Mouse (Mus musculus): ENCODE measurements around the gene Kat7. TPM values are rescaled to one million over a fixed set of nuclear protein-coding genes. Genes with fewer than 3 reads are reported as not detected.

Kat7 gene
- polyA plus RNA-seq, 1 experiment from 2014 or later = 25.0 TPM

- H3K4me1 ChIP-seq (replicated peaks; ENCODE audit: control insufficient read depth, insufficient read depth) = no peaks in the 10 kb centered on the region; the same call in 1 of the 2 replicates
- no peak overlapping the region for H3K27ac ChIP-seq (replicated peaks)
- WGBS = 67% methylated on average over 12 of the region's 12 CpGs
- H3K4me3 ChIP-seq (ENCODE audit: low read depth, low read length) = no peak overlapping the region
- no peak overlapping the region for H3K9ac ChIP-seq (ENCODE audit: low read length)
- DNase-seq (ENCODE audit: low spot score) (no peak), ATAC-seq (ENCODE audit: low FRiP score, low TSS enrichment) (no peak)
- no peaks in the 10 kb centered on the region for H3K36me3 ChIP-seq (ENCODE audit: control insufficient read depth, insufficient read depth, low read length)
- no peaks in the 10 kb centered on the region for H3K9me3 ChIP-seq (ENCODE audit: control insufficient read depth, low read length)
- H3K4me2 ChIP-seq (replicated peaks; ENCODE audit: low read depth) = no peak overlapping the region
- no peaks in the 10 kb centered on the region for H3K27me3 ChIP-seq (ENCODE audit: control insufficient read depth, insufficient read depth, low read length)
- TF ChIP-seq EP300 (optimal IDR thresholded peaks at IDR 0.05) = no peak
- TF ChIP-seq CTCF (IDR thresholded peaks at IDR 0.05; ENCODE audit: low read depth) = no peak
Measured at GRCm38 (mm10) chr11:95354945-95355660, 45.1 kb upstream of the Kat7 start.

GRCm38 (mm10) chr11:95354228-95354944 is 44.3 kb upstream of the Kat7 start:
- DNase-seq (ENCODE audit: low spot score) (no peak), ATAC-seq (ENCODE audit: low FRiP score, low TSS enrichment) (no peak)
- WGBS = 69% methylated on average over 14 of the region's 14 CpGs
- no peak for TF ChIP-seq CTCF (IDR thresholded peaks at IDR 0.05; ENCODE audit: low read depth)
- no peak for TF ChIP-seq EP300 (optimal IDR thresholded peaks at IDR 0.05)
- Histone ChIP-seq H3K4me2 (replicated peaks; ENCODE audit: low read depth) (no peak overlapping the region), H3K27ac (replicated peaks) (no peak overlapping the region), H3K9ac (ENCODE audit: low read length) (no peak overlapping the region), H3K4me1 (replicated peaks; ENCODE audit: control insufficient read depth, insufficient read depth) (no peaks in the 10 kb centered on the region; the same call in 1 of the 2 replicates), H3K27me3 (ENCODE audit: control insufficient read depth, insufficient read depth, low read length) (no peaks in the 10 kb centered on the region), H3K36me3 (ENCODE audit: control insufficient read depth, insufficient read depth, low read length) (no peaks in the 10 kb centered on the region), H3K4me3 (ENCODE audit: low read depth, low read length) (no peak overlapping the region), H3K9me3 (ENCODE audit: control insufficient read depth, low read length) (no peaks in the 10 kb centered on the region)

GRCm38 (mm10) chr11:95353226-95353625 is 43.2 kb upstream of the Kat7 start:
- TF ChIP-seq CTCF (IDR thresholded peaks at IDR 0.05; ENCODE audit: low read depth) (no peak), EP300 (optimal IDR thresholded peaks at IDR 0.05) (no peak)
- Histone ChIP-seq H3K9ac (ENCODE audit: low read length) (no peak overlapping the region), H3K36me3 (ENCODE audit: control insufficient read depth, insufficient read depth, low read length) (no peaks in the 10 kb centered on the region; the same call in 1 of the 2 replicates), H3K4me2 (replicated peaks; ENCODE audit: low read depth) (no peak overlapping the region), H3K4me1 (replicated peaks; ENCODE audit: control insufficient read depth, insufficient read depth) (no peaks in the 10 kb centered on the region; the same call in 1 of the 2 replicates), H3K27ac (replicated peaks) (no peak overlapping the region), H3K9me3 (ENCODE audit: control insufficient read depth, low read length) (no peaks in the 10 kb centered on the region), H3K27me3 (ENCODE audit: control insufficient read depth, insufficient read depth, low read length) (no peaks in the 10 kb centered on the region), H3K4me3 (ENCODE audit: low read depth, low read length) (no peak overlapping the region)
- no peak for DNase-seq (ENCODE audit: low spot score)
- ATAC-seq (ENCODE audit: low FRiP score, low TSS enrichment) = no peak
- WGBS = 73% methylated on average over 9 of the region's 9 CpGs

- Histone ChIP-seq H3K27me3 (ENCODE audit: control insufficient read depth, insufficient read depth, low read length) (no peaks in the 10 kb centered on the region), H3K27ac (replicated peaks) (no peak overlapping the region), H3K4me3 (ENCODE audit: low read depth, low read length) (no peak overlapping the region), H3K4me2 (replicated peaks; ENCODE audit: low read depth) (no peak overlapping the region), H3K9me3 (ENCODE audit: control insufficient read depth, low read length) (no peaks in the 10 kb centered on the region), H3K36me3 (ENCODE audit: control insufficient read depth, insufficient read depth, low read length) (no peaks in the 10 kb centered on the region; the same call in 1 of the 2 replicates), H3K4me1 (replicated peaks; ENCODE audit: control insufficient read depth, insufficient read depth) (no peaks in the 10 kb centered on the region; the same call in 1 of the 2 replicates), H3K9ac (ENCODE audit: low read length) (no peak overlapping the region)
- TF ChIP-seq EP300 (optimal IDR thresholded peaks at IDR 0.05) (no peak), CTCF (IDR thresholded peaks at IDR 0.05; ENCODE audit: low read depth) (no peak)
- ATAC-seq (ENCODE audit: low FRiP score, low TSS enrichment) = no peak
- DNase-seq (ENCODE audit: low spot score) = no peak
- 85% methylated on average over 2 of the region's 2 CpGs for WGBS
Measured at GRCm38 (mm10) chr11:95352686-95353085, 42.6 kb upstream of the Kat7 start.

GRCm38 (mm10) chr11:95350960-95351359 is 40.9 kb upstream of the Kat7 start:
- ATAC-seq (ENCODE audit: low FRiP score, low TSS enrichment) = peak; percentile 92
- Histone ChIP-seq H3K4me2 (replicated peaks; ENCODE audit: low read depth) (no peak overlapping the region), H3K9me3 (ENCODE audit: control insufficient read depth, low read length) (no peaks in the 10 kb centered on the region), H3K27me3 (ENCODE audit: control insufficient read depth, insufficient read depth, low read length) (no peaks in the 10 kb centered on the region), H3K27ac (replicated peaks) (no peak overlapping the region), H3K4me3 (ENCODE audit: low read depth, low read length) (no peak overlapping the region), H3K9ac (ENCODE audit: low read length) (no peak overlapping the region), H3K4me1 (replicated peaks; ENCODE audit: control insufficient read depth, insufficient read depth) (no peaks in the 10 kb centered on the region), H3K36me3 (ENCODE audit: control insufficient read depth, insufficient read depth, low read length) (no peaks in the 10 kb centered on the region; the same call in 1 of the 2 replicates)
- no peak for TF ChIP-seq CTCF (IDR thresholded peaks at IDR 0.05; ENCODE audit: low read depth)
- no peak for TF ChIP-seq EP300 (optimal IDR thresholded peaks at IDR 0.05)
- 66% methylated on average over 3 of the region's 3 CpGs for WGBS
- peak; percentile 58 for DNase-seq (ENCODE audit: low spot score)

- peak overlapping the region; percentile 30; the same call in 1 of the 2 replicates for H3K27ac ChIP-seq (replicated peaks)
- 0 out of 2 replicates have a peak, but pooled peaks have one; percentile 45 for ATAC-seq (ENCODE audit: low FRiP score, low TSS enrichment)
Measured at GRCm38 (mm10) chr11:95350289-95350688, 40.2 kb upstream of the Kat7 start.

More at GRCm38 (mm10) chr11:95350289-95350688, 40.2 kb upstream of the Kat7 start:
- WGBS = 56% methylated on average over 6 of the region's 6 CpGs
- DNase-seq (ENCODE audit: low spot score) = peak; percentile 42
- no peak overlapping the region for H3K4me3 ChIP-seq (ENCODE audit: low read depth, low read length)
- no peak overlapping the region for H3K4me2 ChIP-seq (replicated peaks; ENCODE audit: low read depth)
- no peaks in the 10 kb centered on the region for H3K27me3 ChIP-seq (ENCODE audit: control insufficient read depth, insufficient read depth, low read length)
- H3K4me1 ChIP-seq (replicated peaks; ENCODE audit: control insufficient read depth, insufficient read depth) = no peaks in the 10 kb centered on the region
- TF ChIP-seq CTCF (IDR thresholded peaks at IDR 0.05; ENCODE audit: low read depth) (no peak), EP300 (optimal IDR thresholded peaks at IDR 0.05) (no peak)
- H3K36me3 ChIP-seq (ENCODE audit: control insufficient read depth, insufficient read depth, low read length) = no peaks in the 10 kb centered on the region; the same call in 1 of the 2 replicates
- H3K9ac ChIP-seq (ENCODE audit: low read length) = no peak overlapping the region
- H3K9me3 ChIP-seq (ENCODE audit: control insufficient read depth, low read length) = no peaks in the 10 kb centered on the region

Measured in stomach, postnatal 0 days (tissue).